9 mouse cellular contexts compared by ENCODE assay signal in the genomic region with DNA sequence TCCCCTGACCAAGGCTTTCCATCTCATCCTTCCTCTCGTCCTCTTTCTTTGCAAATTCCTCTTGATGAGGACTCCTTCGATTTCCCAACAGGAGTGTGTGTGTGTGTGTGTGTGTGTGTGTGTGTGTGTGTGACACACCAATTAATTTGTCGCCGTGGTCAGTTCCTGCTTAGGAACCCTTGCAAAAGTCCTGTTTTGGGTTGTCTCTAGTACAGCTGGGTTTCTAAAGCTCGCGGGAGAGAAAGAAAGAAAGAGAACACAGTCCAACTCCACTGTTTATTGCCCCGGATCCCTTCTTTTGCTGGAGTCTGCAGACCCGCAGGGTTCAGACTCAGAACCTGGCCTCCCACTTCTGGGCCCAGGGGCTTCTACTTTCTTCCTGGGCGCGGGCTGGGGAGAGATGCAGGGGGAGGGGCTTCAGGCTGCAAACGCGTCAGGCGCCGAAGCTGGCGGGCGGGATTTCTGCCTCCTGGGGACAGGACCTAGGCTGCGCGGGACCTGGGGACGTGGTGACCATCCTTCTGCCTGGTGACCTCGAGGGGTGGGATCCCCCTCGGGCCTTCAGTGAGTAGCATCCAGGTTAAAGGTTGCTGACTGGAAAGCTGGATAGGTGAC. TPM values are rescaled to one million over a fixed set of nuclear protein-coding genes. Genes with fewer than 3 reads are reported as not detected.
A peak's percentile ranks its signal among the peaks of the same experiment; 100 is the strongest.
DNase-seq lines count a peak whose midpoint lies in the region; ATAC-seq and TF ChIP-seq lines count a peak whose summit lies in the region.
"Had no signal": no experiment of that assay in that cellular context is flagged by ENCODE, and none has a peak within 500 bp of the region (broad histone marks: within the 10 kb centered on the region; RNA-seq: fewer than 3 reads in every experiment).

No protein-coding gene starts in this region.

- peaks cover 58% of the 10 kb centered on the region for H3K27me3 ChIP-seq in forebrain, embryonic 11.5 days (ENCODE audit: control insufficient read depth, insufficient read depth, low read length)
- peaks cover 2% of the 10 kb centered on the region; the same call in 1 of the 2 replicates for H3K27me3 ChIP-seq in limb, embryonic 15.5 days
- H3K27me3 ChIP-seq in neural tube, embryonic 12.5 days (replicated peaks): peaks cover 46% of the 10 kb centered on the region

- no peak for TF ChIP-seq CTCF in layer of hippocampus, adult 2 months (conservative IDR thresholded peaks at IDR 0.05)

- no peaks in the 10 kb centered on the region for H3K9me3 ChIP-seq in forebrain, embryonic 11.5 days (ENCODE audit: control insufficient read depth, low read length)
- H3K9me3 ChIP-seq in limb, embryonic 15.5 days: no peaks in the 10 kb centered on the region
- no peaks in the 10 kb centered on the region for H3K9me3 ChIP-seq in neural tube, embryonic 12.5 days

- H3K9ac ChIP-seq in forebrain, embryonic 11.5 days (ENCODE audit: low read length): peak overlapping the region; percentile 5; the same call in 1 of the 2 replicates
- peak overlapping the region; percentile 89 for H3K9ac ChIP-seq in limb, embryonic 15.5 days
- peak overlapping the region; percentile 55 for H3K9ac ChIP-seq in neural tube, embryonic 12.5 days

- no peak for ATAC-seq in forebrain, embryonic 11.5 days (replicated peaks; ENCODE audit: low FRiP score)
- no peak for ATAC-seq in limb, embryonic 15.5 days (ENCODE audit: insufficient number of reproducible peaks, low FRiP score, low TSS enrichment, low read depth)
- no peak for ATAC-seq in neural tube, embryonic 12.5 days (ENCODE audit: low FRiP score, low read depth)

- H3K4me2 ChIP-seq in forebrain, embryonic 11.5 days (ENCODE audit: low read depth, low read length, severe bottlenecking): peak overlapping the region; percentile 41
- H3K4me2 ChIP-seq in limb, embryonic 15.5 days: peak overlapping the region; percentile 45
- H3K4me2 ChIP-seq in neural tube, embryonic 12.5 days (replicated peaks): peak overlapping the region; percentile 90

- no peak for DNase-seq in layer of hippocampus, adult 2 months (ENCODE audit: low spot score in 2 of 2)
- DNase-seq in layer of hippocampus, adult 11-12 months (ENCODE audit: low spot score): no peak
- DNase-seq in forebrain, embryonic 11.5 days (ENCODE audit: low spot score): peak; percentile 77
- DNase-seq in heart, postnatal 4 days: peak; percentile 65
- no peak for DNase-seq in cerebellum, adult 11-12 months
- DNase-seq in cerebellum, adult 11 months: no peak

- H3K4me3 ChIP-seq in layer of hippocampus, adult 2 months: 0 out of 2 replicates have a peak overlapping the region, but pooled peaks have one; percentile 30
- peak overlapping the region; percentile 44 for H3K4me3 ChIP-seq in forebrain, embryonic 11.5 days (ENCODE audit: low read depth, low read length)
- peak overlapping the region; percentile 70 for H3K4me3 ChIP-seq in limb, embryonic 15.5 days
- peak overlapping the region; percentile 42 for H3K4me3 ChIP-seq in neural tube, embryonic 12.5 days

- H3K27ac ChIP-seq in layer of hippocampus, adult 2 months: no peak overlapping the region
- no peak overlapping the region for H3K27ac ChIP-seq in forebrain, embryonic 11.5 days (ENCODE audit: low read depth, low read length)
- peak overlapping the region; percentile 99 for H3K27ac ChIP-seq in limb, embryonic 15.5 days
- H3K27ac ChIP-seq in neural tube, embryonic 12.5 days: no peak overlapping the region

- H3K4me1 ChIP-seq in forebrain, embryonic 11.5 days (replicated peaks; ENCODE audit: control insufficient read depth, insufficient read depth, low read length): peaks cover 14% of the 10 kb centered on the region
- peaks cover 30% of the 10 kb centered on the region for H3K4me1 ChIP-seq in limb, embryonic 15.5 days
- peaks cover 40% of the 10 kb centered on the region for H3K4me1 ChIP-seq in neural tube, embryonic 12.5 days

- WGBS in forebrain, embryonic 11.5 days: under 1% methylated on average over 21 of the region's 21 CpGs
- WGBS in limb, embryonic 15.5 days: under 1% methylated on average over 21 of the region's 21 CpGs
- WGBS in neural tube, embryonic 12.5 days: under 1% methylated on average over 21 of the region's 21 CpGs

- H3K36me3 ChIP-seq in forebrain, embryonic 11.5 days (ENCODE audit: control insufficient read depth, insufficient read depth, low read length): no peaks in the 10 kb centered on the region
- H3K36me3 ChIP-seq in limb, embryonic 15.5 days: 0 out of 2 replicates have a peak, but pooled peaks cover 6% of the 10 kb centered on the region
- H3K36me3 ChIP-seq in neural tube, embryonic 12.5 days: no peaks in the 10 kb centered on the region

RNA-seq across cellular contexts. Expression of gene Pdgfra, which starts 2.6 kb away (rescaled TPM):
- 10 to 100 TPM; 40.4 to 40.5 TPM for total RNA-seq in layer of hippocampus, adult 2 months (2021)
- polyA plus RNA-seq in forebrain, embryonic 11.5 days (2014; fragmentation: Nextera tagmentation; extraction: Ambion mirVana): 21.6 and 24.0 TPM in 2 replicates
- 10 to 100 TPM; 34.4 to 39.0 TPM for total RNA-seq in heart, postnatal 4 days (2021)
- 82.8 and 96.9 TPM in 2 replicates for polyA plus RNA-seq in limb, embryonic 15.5 days (2015; fragmentation: Nextera tagmentation; extraction: Ambion mirVana)
- polyA plus RNA-seq in neural tube, embryonic 12.5 days (2016; fragmentation: Nextera tagmentation; extraction: Ambion mirVana): 23.9 and 24.4 TPM in 2 replicates
- total RNA-seq: MEL had no signal

Comparison
In these comparisons a context has a peak if more than half of its experiments do, and no peak if none do; other contexts are left out.
1. DNase-seq: peak in forebrain, embryonic 11.5 days (single experiment) and heart, postnatal 4 days (single experiment); none in layer of hippocampus, adult 2 months (0 of 2), layer of hippocampus, adult 11-12 months (single experiment), cerebellum, adult 11-12 months (single experiment) and cerebellum, adult 11 months (single experiment).
2. H3K9ac ChIP-seq: peak in every context shown above with its lines; median percentile 89 in limb, embryonic 15.5 days; 55 in neural tube, embryonic 12.5 days; 5 in forebrain, embryonic 11.5 days.
3. Peak in every context shown above with its lines, with median percentiles within 50 percentile points of each other: H3K4me3 ChIP-seq and H3K4me2 ChIP-seq.